Mouse (Mus musculus): ENCODE measurements around the gene Zfp13. TPM values are rescaled to one million over a fixed set of nuclear protein-coding genes. Genes with fewer than 3 reads are reported as not detected.
A peak's percentile ranks its signal among the peaks of the same experiment; 100 is the strongest.

Gene Zfp13
- polyA plus RNA-seq, 1 experiment from 2014 or later: 9.0 TPM

DNA sequence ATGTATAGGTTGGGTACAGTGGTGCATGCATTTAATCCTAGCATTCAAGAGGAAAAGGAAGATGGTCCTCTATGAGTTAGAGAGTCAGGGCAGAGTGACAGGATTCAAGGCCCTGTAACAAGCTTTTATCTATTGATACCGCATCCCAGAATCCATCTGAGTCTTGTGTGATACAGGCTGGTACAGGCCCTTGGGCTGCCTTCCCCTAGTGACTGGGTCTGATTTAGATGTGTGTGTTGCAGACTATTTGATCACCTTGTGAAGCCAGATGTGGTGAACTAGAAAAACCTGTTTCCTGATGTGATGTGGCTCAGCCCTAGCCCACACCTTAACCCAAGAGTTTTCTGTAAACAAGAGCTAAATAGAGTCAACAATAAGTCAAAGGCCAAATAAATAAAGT lies 54.5 kb downstream of the Zfp13 start:
- Histone ChIP-seq H3K4me2 (no peak overlapping the region), H3K9me3 (replicated peaks; ENCODE audit: control insufficient read depth, low read length) (no peaks in the 10 kb centered on the region), H3K9ac (ENCODE audit: low read depth, low read length) (no peak overlapping the region), H3K27me3 (ENCODE audit: control insufficient read depth, insufficient read depth, low read length) (no peaks in the 10 kb centered on the region), H3K27ac (ENCODE audit: low read depth, low read length) (no peak overlapping the region), H3K4me3 (ENCODE audit: low read depth, low read length) (no peak overlapping the region), H3K4me1 (ENCODE audit: control insufficient read depth, insufficient read depth, low read length) (no peaks in the 10 kb centered on the region), H3K36me3 (ENCODE audit: control insufficient read depth, insufficient read depth, low read length) (no peaks in the 10 kb centered on the region)
- WGBS (ENCODE audit: insufficient replicate concordance): 96% methylated on average over 1 of the region's 1 CpGs
- ATAC-seq (replicated peaks; ENCODE audit: insufficient number of reproducible peaks, low FRiP score, low TSS enrichment): no peak

DNA sequence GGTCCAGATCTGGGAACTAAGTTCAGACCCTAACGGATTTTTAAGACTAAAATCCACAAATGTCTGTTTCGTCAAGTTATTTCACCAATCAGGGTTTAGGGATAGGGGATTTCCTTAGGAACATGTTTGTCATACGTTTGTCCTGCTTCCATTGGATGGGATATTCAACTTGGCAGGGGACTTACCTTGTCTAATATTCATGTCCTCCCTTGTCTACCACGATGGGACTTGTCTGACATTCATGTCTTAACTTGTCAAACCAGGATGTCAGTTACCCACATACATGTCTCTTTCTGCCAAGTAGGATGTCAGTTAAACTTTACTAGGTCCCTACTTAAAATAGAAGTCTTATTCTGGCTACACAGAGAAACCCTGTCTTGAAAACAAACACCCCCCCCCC lies 55.3 kb downstream of the Zfp13 start:
- no peak for ATAC-seq (replicated peaks; ENCODE audit: insufficient number of reproducible peaks, low FRiP score, low TSS enrichment)
- WGBS (ENCODE audit: insufficient replicate concordance): 72% methylated on average over 4 of the region's 4 CpGs
- Histone ChIP-seq H3K27ac (ENCODE audit: low read depth, low read length) (no peak overlapping the region), H3K4me3 (ENCODE audit: low read depth, low read length) (no peak overlapping the region), H3K9me3 (replicated peaks; ENCODE audit: control insufficient read depth, low read length) (no peaks in the 10 kb centered on the region), H3K4me1 (ENCODE audit: control insufficient read depth, insufficient read depth, low read length) (no peaks in the 10 kb centered on the region), H3K36me3 (ENCODE audit: control insufficient read depth, insufficient read depth, low read length) (no peaks in the 10 kb centered on the region), H3K4me2 (no peak overlapping the region), H3K9ac (ENCODE audit: low read depth, low read length) (no peak overlapping the region), H3K27me3 (ENCODE audit: control insufficient read depth, insufficient read depth, low read length) (no peaks in the 10 kb centered on the region)

DNA sequence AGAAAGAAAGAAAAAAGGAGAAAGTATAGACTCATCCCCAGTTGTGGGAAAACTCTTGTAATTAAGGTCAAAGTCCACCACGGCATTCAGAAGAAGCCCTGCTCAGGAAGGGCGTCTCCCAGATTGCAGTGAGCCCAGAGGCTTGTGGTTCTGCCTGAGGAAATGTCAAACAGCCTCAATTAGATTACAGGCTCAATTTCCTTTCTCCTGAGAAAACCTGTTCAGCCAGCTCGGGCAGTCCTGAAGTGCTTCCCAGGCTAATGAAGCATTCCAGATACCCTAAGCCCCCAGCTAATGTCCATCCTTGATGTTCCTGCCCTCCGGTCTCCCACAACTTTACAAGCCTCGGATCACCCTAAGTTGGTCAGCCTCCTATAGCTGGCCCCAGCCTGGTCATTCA lies 56.0 kb downstream of the Zfp13 start:
- Histone ChIP-seq H3K27ac (ENCODE audit: low read depth, low read length) (no peak overlapping the region), H3K9ac (ENCODE audit: low read depth, low read length) (no peak overlapping the region), H3K4me1 (ENCODE audit: control insufficient read depth, insufficient read depth, low read length) (no peaks in the 10 kb centered on the region), H3K4me3 (ENCODE audit: low read depth, low read length) (no peak overlapping the region), H3K27me3 (ENCODE audit: control insufficient read depth, insufficient read depth, low read length) (no peaks in the 10 kb centered on the region), H3K4me2 (no peak overlapping the region), H3K36me3 (ENCODE audit: control insufficient read depth, insufficient read depth, low read length) (no peaks in the 10 kb centered on the region), H3K9me3 (replicated peaks; ENCODE audit: control insufficient read depth, low read length) (no peaks in the 10 kb centered on the region)
- no peak for ATAC-seq (replicated peaks; ENCODE audit: insufficient number of reproducible peaks, low FRiP score, low TSS enrichment)
- WGBS (ENCODE audit: insufficient replicate concordance): 40% methylated on average over 5 of the region's 5 CpGs

DNA sequence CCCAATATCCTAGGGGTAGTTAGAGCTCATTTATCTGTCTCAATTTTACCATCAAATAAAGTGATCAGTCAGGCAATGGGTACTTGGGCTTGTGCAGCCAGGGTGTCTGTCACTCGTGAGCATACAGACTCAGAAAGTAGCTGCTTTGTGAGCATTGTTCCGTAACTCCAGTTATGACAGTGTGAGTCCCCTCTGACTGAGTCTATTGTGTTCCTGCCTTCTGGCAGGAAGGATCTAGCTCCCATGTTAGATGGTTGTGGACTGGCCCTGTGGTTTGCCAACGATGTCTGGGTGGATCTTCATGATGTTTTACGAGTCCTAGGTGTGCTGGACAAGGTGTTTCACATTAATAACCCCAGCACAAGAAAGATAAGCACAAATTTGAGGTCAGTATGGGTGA lies 56.5 kb downstream of the Zfp13 start:
- Histone ChIP-seq H3K9ac (ENCODE audit: low read depth, low read length) (no peak overlapping the region), H3K4me3 (ENCODE audit: low read depth, low read length) (no peak overlapping the region), H3K27me3 (ENCODE audit: control insufficient read depth, insufficient read depth, low read length) (no peaks in the 10 kb centered on the region), H3K36me3 (ENCODE audit: control insufficient read depth, insufficient read depth, low read length) (no peaks in the 10 kb centered on the region), H3K4me1 (ENCODE audit: control insufficient read depth, insufficient read depth, low read length) (peaks cover 2% of the 10 kb centered on the region; the same call in 1 of the 2 replicates), H3K4me2 (peak overlapping the region; percentile 9; the same call in 1 of the 2 replicates), H3K27ac (ENCODE audit: low read depth, low read length) (no peak overlapping the region), H3K9me3 (replicated peaks; ENCODE audit: control insufficient read depth, low read length) (no peaks in the 10 kb centered on the region)
- 49% methylated on average over 4 of the region's 4 CpGs for WGBS (ENCODE audit: insufficient replicate concordance)
- no peak for ATAC-seq (replicated peaks; ENCODE audit: insufficient number of reproducible peaks, low FRiP score, low TSS enrichment)

DNA sequence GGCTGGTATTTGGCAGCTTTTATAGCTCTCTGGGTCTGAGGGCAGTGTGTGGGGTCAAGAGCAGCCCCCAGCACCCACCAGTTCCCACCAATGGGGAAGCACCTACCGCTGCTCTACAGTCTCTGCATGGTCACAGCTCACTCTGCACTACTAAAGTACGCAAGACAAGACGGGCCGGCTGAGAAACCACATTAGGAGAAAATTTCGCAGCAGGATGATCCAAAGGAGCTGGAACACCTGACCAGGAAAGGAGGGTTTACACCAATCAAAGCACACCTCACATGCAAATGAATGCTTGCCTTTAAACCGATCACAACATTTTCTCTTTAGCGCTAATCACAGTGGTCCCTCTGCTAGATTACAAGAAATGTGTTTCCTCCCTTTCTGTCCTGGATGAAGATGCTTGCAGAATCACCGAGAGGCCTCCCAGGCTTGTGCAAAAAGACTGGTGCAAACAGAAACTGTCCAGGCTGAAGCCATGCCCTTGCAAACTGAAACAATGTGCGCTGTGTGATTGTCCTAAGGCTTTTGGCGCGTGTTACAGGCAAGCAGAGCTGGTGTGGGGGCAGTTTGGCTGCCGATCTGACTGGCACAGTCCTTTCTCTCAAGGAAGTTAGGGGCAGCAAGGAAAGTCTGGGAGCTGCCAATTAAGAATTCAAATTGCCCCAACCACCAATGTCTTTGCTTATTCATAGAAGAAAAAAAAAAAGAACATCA lies 57.1 kb downstream of the Zfp13 start:
- Histone ChIP-seq H3K27me3 (ENCODE audit: control insufficient read depth, insufficient read depth, low read length) (no peaks in the 10 kb centered on the region), H3K36me3 (ENCODE audit: control insufficient read depth, insufficient read depth, low read length) (no peaks in the 10 kb centered on the region), H3K27ac (ENCODE audit: low read depth, low read length) (no peak overlapping the region), H3K9ac (ENCODE audit: low read depth, low read length) (no peak overlapping the region), H3K4me1 (ENCODE audit: control insufficient read depth, insufficient read depth, low read length) (peaks cover 5% of the 10 kb centered on the region; the same call in 1 of the 2 replicates), H3K4me2 (peak overlapping the region; percentile 43), H3K9me3 (replicated peaks; ENCODE audit: control insufficient read depth, low read length) (no peaks in the 10 kb centered on the region), H3K4me3 (ENCODE audit: low read depth, low read length) (peak overlapping the region; percentile 4)
- no peak for ATAC-seq (replicated peaks; ENCODE audit: insufficient number of reproducible peaks, low FRiP score, low TSS enrichment)
- 13% methylated on average over 12 of the region's 12 CpGs for WGBS (ENCODE audit: insufficient replicate concordance)

DNA sequence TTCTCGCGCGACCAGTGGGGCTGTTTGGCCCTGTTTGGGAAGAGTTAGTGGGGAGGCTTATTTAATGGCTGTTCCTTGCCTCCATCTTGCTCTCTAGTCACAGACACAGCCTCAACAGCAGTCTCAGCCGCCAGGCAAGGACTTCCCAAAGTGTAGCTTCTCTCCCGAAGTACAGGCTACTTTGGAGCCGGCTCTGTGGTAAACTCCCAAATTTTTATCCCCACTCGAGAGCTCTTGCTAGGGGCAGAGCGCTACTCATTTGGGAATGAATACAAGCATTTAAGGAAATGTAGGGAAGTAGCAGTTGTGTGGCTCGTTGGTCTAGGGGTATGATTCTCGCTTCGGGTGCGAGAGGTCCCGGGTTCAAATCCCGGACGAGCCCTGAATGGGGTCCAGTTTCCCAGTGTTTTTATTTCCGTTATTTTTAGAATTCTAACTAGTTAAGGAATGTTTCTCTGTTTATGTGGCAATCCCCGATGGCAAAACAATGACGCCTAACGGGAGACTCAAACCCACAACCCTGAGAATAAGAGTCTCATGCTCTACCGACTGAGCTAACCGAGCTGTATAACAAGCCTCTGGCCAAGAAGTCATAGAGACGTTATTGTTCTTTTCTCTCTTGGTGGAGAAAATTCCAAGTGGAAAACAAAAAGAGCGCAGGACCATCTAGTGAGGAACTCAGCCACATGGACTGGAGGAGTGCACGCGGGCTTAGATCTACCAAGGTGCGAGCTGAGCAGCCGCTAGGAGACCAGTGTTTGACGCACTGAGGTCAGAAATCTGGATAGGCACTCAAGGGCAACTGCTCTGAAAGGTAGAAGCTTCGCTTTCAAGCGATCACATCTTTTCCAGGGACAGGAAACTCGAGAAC lies 58.4 kb downstream of the Zfp13 start:
- H3K9me3 ChIP-seq (replicated peaks; ENCODE audit: control insufficient read depth, low read length): no peaks in the 10 kb centered on the region
- no peaks in the 10 kb centered on the region for H3K27me3 ChIP-seq (ENCODE audit: control insufficient read depth, insufficient read depth, low read length)
- no peak overlapping the region for H3K9ac ChIP-seq (ENCODE audit: low read depth, low read length)
- peak overlapping the region; percentile 22 for H3K4me3 ChIP-seq (ENCODE audit: low read depth, low read length)
- H3K4me1 ChIP-seq (ENCODE audit: control insufficient read depth, insufficient read depth, low read length): peaks cover 5% of the 10 kb centered on the region; the same call in 1 of the 2 replicates
- WGBS (ENCODE audit: insufficient replicate concordance): 9% methylated on average over 31 of the region's 31 CpGs
- H3K36me3 ChIP-seq (ENCODE audit: control insufficient read depth, insufficient read depth, low read length): no peaks in the 10 kb centered on the region
- H3K27ac ChIP-seq (ENCODE audit: low read depth, low read length): no peak overlapping the region
- peak; percentile 64; the same call in 1 of the 2 replicates for ATAC-seq (replicated peaks; ENCODE audit: insufficient number of reproducible peaks, low FRiP score, low TSS enrichment)
- peak overlapping the region; percentile 53 for H3K4me2 ChIP-seq

DNA sequence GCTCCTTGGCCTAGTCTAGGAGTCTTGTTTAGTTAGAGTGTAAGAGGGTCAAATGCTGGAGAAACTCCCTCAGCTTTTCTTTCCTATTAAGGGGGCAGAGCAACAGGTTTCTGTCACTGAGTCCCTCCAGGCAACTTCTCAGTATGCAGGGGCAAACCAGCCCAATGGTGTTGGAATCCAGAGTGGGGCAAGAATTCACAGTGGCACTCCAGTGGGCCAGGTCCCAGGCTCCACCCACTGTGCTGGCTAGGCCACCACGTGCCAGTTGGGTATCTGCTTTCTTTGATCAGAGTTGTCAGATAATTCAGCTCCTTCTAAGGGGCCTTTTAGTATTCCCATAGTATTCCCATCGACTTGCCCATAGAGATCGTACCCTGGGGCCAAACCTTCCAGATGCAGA lies 59.2 kb downstream of the Zfp13 start:
- WGBS (ENCODE audit: insufficient replicate concordance): 35% methylated on average over 3 of the region's 3 CpGs
- H3K9me3 ChIP-seq (replicated peaks; ENCODE audit: control insufficient read depth, low read length): no peaks in the 10 kb centered on the region
- no peaks in the 10 kb centered on the region for H3K36me3 ChIP-seq (ENCODE audit: control insufficient read depth, insufficient read depth, low read length)
- ATAC-seq (replicated peaks; ENCODE audit: insufficient number of reproducible peaks, low FRiP score, low TSS enrichment): no peak
- peaks cover 5% of the 10 kb centered on the region; the same call in 1 of the 2 replicates for H3K4me1 ChIP-seq (ENCODE audit: control insufficient read depth, insufficient read depth, low read length)
- H3K27ac ChIP-seq (ENCODE audit: low read depth, low read length): no peak overlapping the region
- peak overlapping the region; percentile 22 for H3K4me3 ChIP-seq (ENCODE audit: low read depth, low read length)
- no peak overlapping the region for H3K9ac ChIP-seq (ENCODE audit: low read depth, low read length)
- peak overlapping the region; percentile 53 for H3K4me2 ChIP-seq
- H3K27me3 ChIP-seq (ENCODE audit: control insufficient read depth, insufficient read depth, low read length): no peaks in the 10 kb centered on the region

DNA sequence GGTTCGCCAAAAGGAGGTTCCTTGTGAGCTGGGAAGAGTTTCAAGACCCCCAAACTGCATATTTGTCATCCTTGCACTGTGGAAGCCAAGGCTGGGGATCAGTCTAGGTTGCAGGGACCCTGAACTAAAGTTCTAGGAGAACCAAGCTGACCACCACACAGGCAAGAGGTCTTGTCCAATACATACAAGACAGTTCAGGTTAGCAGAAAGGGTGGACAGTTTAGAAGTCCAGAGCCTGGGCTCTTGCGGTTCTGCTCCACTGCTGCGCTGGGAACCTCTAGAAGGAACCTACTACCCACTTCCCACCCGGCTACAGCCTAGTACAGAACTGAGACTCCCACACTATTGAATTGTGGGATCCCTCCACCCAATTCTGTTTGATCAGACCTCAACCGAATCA lies 59.7 kb downstream of the Zfp13 start:
- no peak overlapping the region for H3K9ac ChIP-seq (ENCODE audit: low read depth, low read length)
- H3K27ac ChIP-seq (ENCODE audit: low read depth, low read length): no peak overlapping the region
- H3K9me3 ChIP-seq (replicated peaks; ENCODE audit: control insufficient read depth, low read length): no peaks in the 10 kb centered on the region
- H3K27me3 ChIP-seq (ENCODE audit: control insufficient read depth, insufficient read depth, low read length): 0 out of 2 replicates have a peak, but pooled peaks cover 2% of the 10 kb centered on the region
- H3K4me1 ChIP-seq (ENCODE audit: control insufficient read depth, insufficient read depth, low read length): peaks cover 5% of the 10 kb centered on the region; the same call in 1 of the 2 replicates
- H3K4me3 ChIP-seq (ENCODE audit: low read depth, low read length): no peak overlapping the region
- ATAC-seq (replicated peaks; ENCODE audit: insufficient number of reproducible peaks, low FRiP score, low TSS enrichment): no peak
- H3K36me3 ChIP-seq (ENCODE audit: control insufficient read depth, insufficient read depth, low read length): no peaks in the 10 kb centered on the region
- 85% methylated on average over 5 of the region's 5 CpGs for WGBS (ENCODE audit: insufficient replicate concordance)
- no peak overlapping the region for H3K4me2 ChIP-seq
